Comparison of ENCODE assay signal across 21 mouse cellular contexts in the genomic region with DNA sequence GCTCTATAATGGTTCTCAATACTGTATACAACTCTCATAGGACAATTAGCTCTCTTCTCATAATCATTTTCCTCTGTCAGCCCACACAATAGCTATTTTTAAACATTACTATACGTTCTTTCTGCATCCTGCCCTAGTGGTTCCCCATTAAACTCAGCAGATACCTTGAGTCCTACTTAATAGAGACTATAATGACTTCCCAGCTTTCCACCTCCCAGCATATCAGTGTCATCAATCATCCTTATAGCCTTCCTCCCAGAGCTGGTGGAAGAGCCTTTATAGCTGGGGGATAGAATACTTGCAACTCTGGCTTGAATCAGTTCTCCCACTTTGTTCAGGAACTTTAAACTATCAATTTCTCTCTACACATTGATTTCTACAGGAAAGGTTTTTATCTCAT.
"Had no signal": no experiment of that assay in that cellular context is flagged by ENCODE, and none has a peak within 500 bp of the region (broad histone marks: within the 10 kb centered on the region; RNA-seq: fewer than 3 reads in every experiment).

No protein-coding gene starts in this region.

- ATAC-seq: liver, postnatal 0 days; lung, postnatal 0 days; midbrain, embryonic 13.5 days; midbrain, embryonic 15.5 days had no signal

- H3K27ac ChIP-seq: liver, embryonic 13.5 days; liver, embryonic 15.5 days; lung, embryonic 15.5 days; macrophage; midbrain, embryonic 13.5 days; midbrain, embryonic 15.5 days had no signal

- H3K4me1 ChIP-seq: liver, embryonic 13.5 days; liver, embryonic 15.5 days; lung, embryonic 15.5 days; megakaryocyte, embryonic 14.5 days; midbrain, embryonic 13.5 days; midbrain, embryonic 15.5 days had no signal

- H3K36me3 ChIP-seq: liver, embryonic 13.5 days; liver, embryonic 15.5 days; lung, embryonic 15.5 days; midbrain, embryonic 13.5 days; midbrain, embryonic 15.5 days had no signal

- H3K4me2 ChIP-seq: liver, embryonic 13.5 days; liver, embryonic 15.5 days; lung, embryonic 15.5 days; midbrain, embryonic 11.5 days; midbrain, embryonic 13.5 days; midbrain, embryonic 15.5 days had no signal

- H3K9ac ChIP-seq: liver, embryonic 13.5 days; liver, embryonic 15.5 days; liver, postnatal 0 days; lung, embryonic 15.5 days; midbrain, embryonic 13.5 days; midbrain, embryonic 15.5 days had no signal

- DNase-seq: liver, embryonic 13.5 days; liver, postnatal 0 days; lung, adult 2 months; lung, postnatal 14 days; lung, postnatal 36 days; retina, postnatal 1 day; right cerebral cortex, adult 18-20 months; right cerebral cortex, postnatal 25 days; right cerebral cortex, postnatal 4 days; spleen, adult 18-20 months; thymus, adult 18-20 months; thymus, postnatal 14 days; thymus, postnatal 36 days had no signal

- H3K9me3 ChIP-seq: liver, embryonic 13.5 days; liver, embryonic 15.5 days; lung, embryonic 15.5 days; megakaryocyte, embryonic 14.5 days; midbrain, embryonic 13.5 days; midbrain, embryonic 15.5 days had no signal

- H3K27me3 ChIP-seq: liver, embryonic 13.5 days; liver, embryonic 15.5 days; lung, embryonic 15.5 days; megakaryocyte, embryonic 14.5 days; midbrain, embryonic 13.5 days; midbrain, embryonic 15.5 days had no signal

- H3K4me3 ChIP-seq: liver, embryonic 13.5 days; liver, embryonic 15.5 days; lung, embryonic 15.5 days; megakaryocyte, embryonic 14.5 days; midbrain, embryonic 13.5 days; midbrain, embryonic 15.5 days had no signal
